Mouse (Mus musculus): ENCODE data around the gene Cfap161.

DNA sequence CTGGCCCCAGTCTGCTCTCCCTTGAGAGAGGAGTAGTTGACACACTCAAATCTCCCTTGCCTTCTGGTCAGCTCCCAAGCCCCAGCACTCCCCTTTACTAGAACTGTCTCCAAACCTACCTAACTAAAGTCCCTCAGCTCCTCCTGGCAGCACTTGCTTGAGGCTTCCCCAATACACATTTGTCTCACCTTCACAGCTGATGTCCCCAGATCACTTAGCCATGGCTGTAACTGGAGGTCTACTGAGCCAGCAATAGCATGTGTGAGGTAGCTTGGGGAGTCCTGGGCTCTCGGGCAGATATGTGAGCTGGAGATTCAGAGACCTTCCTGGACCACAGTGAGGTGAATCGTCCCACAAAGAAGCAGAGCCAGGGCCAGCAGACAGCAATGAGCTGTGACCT, 16.2 kb downstream of the Cfap161 start:
- TF ChIP-seq CTCF (IDR thresholded peaks at IDR 0.05; ENCODE audit: low read depth), result no peak
- TF ChIP-seq EP300 (optimal IDR thresholded peaks at IDR 0.05), result no peak
